Mouse (Mus musculus) cortical plate, adult 2 months (tissue): ENCODE results near the gene Myh10.

Experiments
- CTCF ChIP-seq: fragments of 200-500 bp; IDR thresholded peaks from 2 replicates; pipeline ENCODE4 v1.5.1; 2011; ENCODE audit warnings: mild to moderate bottlenecking, control low read depth, low read length; ENCODE audit not compliant: insufficient read depth; ENCODE audit errors: extremely low read depth
- POLR2A ChIP-seq: fragments of 200-500 bp; IDR thresholded peaks from 2 replicates; pipeline ENCODE4 v1.6.1; 2011; ENCODE audit warnings: mild to moderate bottlenecking, low read length, control low read depth; ENCODE audit not compliant: insufficient read depth; ENCODE audit errors: extremely low read depth

GRCm38 (mm10) chr11:68744150-68744549 is 52.8 kb downstream of the Myh10 start:
- TF ChIP-seq POLR2A (no peak), CTCF (no peak)
